Comparison of ENCODE assay signal across 24 mouse cellular contexts in genomic region chr5:122026771-122027170, GRCm38 (mm10). TPM values are rescaled to one million over a fixed set of nuclear protein-coding genes. Genes with fewer than 3 reads are reported as not detected.
DNase-seq lines count a peak whose midpoint lies in the region; ATAC-seq and TF ChIP-seq lines count a peak whose summit lies in the region.
"Had no signal": no experiment of that assay in that cellular context is flagged by ENCODE, and none has a peak within 500 bp of the region (broad histone marks: within the 10 kb centered on the region; RNA-seq: fewer than 3 reads in every experiment).

No protein-coding gene starts in this region.

- peaks cover 33% of the 10 kb centered on the region for H3K4me1 ChIP-seq in E14TG2a.4 (replicated peaks; ENCODE audit: low read depth, low read length)
- H3K4me1 ChIP-seq in liver, postnatal 0 days (ENCODE audit: insufficient read depth): peaks cover 9% of the 10 kb centered on the region
- H3K4me1 ChIP-seq: megakaryocyte, embryonic 14.5 days had no signal

- peak overlapping the region; percentile 29; the same call in 1 of the 2 replicates for H3K4me3 ChIP-seq in E14TG2a.4 (replicated peaks; ENCODE audit: low read length)
- peak overlapping the region; percentile 20; the same call in 1 of the 2 replicates for H3K4me3 ChIP-seq in liver, postnatal 0 days (ENCODE audit: low read depth, low read length)
- H3K4me3 ChIP-seq: erythroblast, embryonic 14.5 days; heart, adult 2 months; heart, embryonic 15.5 days; megakaryocyte, embryonic 14.5 days; midbrain, embryonic 15.5 days; myocyte had no signal

- intact Hi-C loops in left cerebral cortex, postnatal 14 days (cut with DNase I): no loop called here

- no peak overlapping the region; the same call in 1 of the 2 replicates for H3K9ac ChIP-seq in liver, postnatal 0 days (replicated peaks)
- H3K9ac ChIP-seq: heart, embryonic 15.5 days; midbrain, embryonic 15.5 days had no signal

- TF ChIP-seq CTCF in E14TG2a.4 (conservative IDR thresholded peaks at IDR 0.05; ENCODE audit: low read length): no peak
- no peak for TF ChIP-seq CTCF in liver, postnatal 0 days (IDR thresholded peaks at IDR 0.05; ENCODE audit: low read depth)

- 38% methylated on average over 9 of the region's 9 CpGs for WGBS in liver, postnatal 0 days (ENCODE audit: insufficient replicate concordance)

- H3K36me3 ChIP-seq in E14TG2a.4 (ENCODE audit: insufficient read depth, low read length): no peaks in the 10 kb centered on the region
- no peaks in the 10 kb centered on the region for H3K36me3 ChIP-seq in liver, postnatal 0 days (replicated peaks; ENCODE audit: insufficient read depth, low read length)
- H3K36me3 ChIP-seq: heart, embryonic 15.5 days; midbrain, embryonic 15.5 days had no signal

- TF ChIP-seq EP300 in liver, postnatal 0 days (IDR thresholded peaks at IDR 0.05; ENCODE audit: low read depth): 0 out of 2 replicates have a peak, but pooled peaks have one; percentile 13

- no peaks in the 10 kb centered on the region; the same call in 1 of the 2 replicates for H3K27me3 ChIP-seq in E14TG2a.4 (ENCODE audit: insufficient read depth, low read length)
- no peaks in the 10 kb centered on the region for H3K27me3 ChIP-seq in liver, postnatal 0 days (ENCODE audit: insufficient read depth, low read length)
- H3K27me3 ChIP-seq: heart, embryonic 15.5 days; midbrain, embryonic 15.5 days had no signal

- DNase-seq in ZHBTc4 (ENCODE audit: low read depth, low spot score): peak; percentile 67
- peak; percentile 57 for DNase-seq in liver, postnatal 0 days
- peak; percentile 80 for DNase-seq in lung, postnatal 25 days (ENCODE audit: low spot score)
- DNase-seq in left cerebral cortex, postnatal 14 days (ENCODE audit: low spot score in 2 of 2): no peak
- no peak for DNase-seq in adrenal gland, postnatal 36 days
- DNase-seq in ovary, postnatal 36 days (ENCODE audit: low spot score): no peak
- DNase-seq: cerebellum, adult 2 months; gastrocnemius, postnatal 25 days; heart, adult 2 months; heart, postnatal 4 days; kidney, adult 11 months; right cerebral cortex, postnatal 14 days; spleen, adult 18-20 months; thymus, adult 2 months had no signal

- peak overlapping the region; percentile 59 for H3K4me2 ChIP-seq in liver, postnatal 0 days (ENCODE audit: low read depth, low read length)
- H3K4me2 ChIP-seq: heart, embryonic 15.5 days; midbrain, embryonic 15.5 days had no signal

- peaks cover 8% of the 10 kb centered on the region for H3K9me3 ChIP-seq in E14TG2a.4 (ENCODE audit: low read length)
- H3K9me3 ChIP-seq in liver, postnatal 0 days (ENCODE audit: low read length): peaks cover 4% of the 10 kb centered on the region
- H3K9me3 ChIP-seq: heart, embryonic 15.5 days; midbrain, embryonic 15.5 days had no signal

- peak overlapping the region; percentile 93 for H3K27ac ChIP-seq in liver, postnatal 0 days (ENCODE audit: low read depth)
- H3K27ac ChIP-seq: heart, adult 2 months; heart, embryonic 15.5 days; kidney, postnatal 0 days; midbrain, embryonic 15.5 days had no signal

- ATAC-seq in liver, postnatal 0 days: peak; percentile 83
- ATAC-seq: forebrain, embryonic 14.5 days; hindbrain, embryonic 16.5 days; midbrain, embryonic 15.5 days had no signal

RNA-seq across cellular contexts. Expression of gene Cux2, which starts 23.1 kb away (rescaled TPM):
- polyA plus RNA-seq in liver, postnatal 0 days (2015; fragmentation: Nextera tagmentation; extraction: Ambion mirVana): 3.5 and 3.6 TPM in 2 replicates
- total RNA-seq in left cerebral cortex, postnatal 14 days (2021): 100 to 1,000 TPM; 204 to 256 TPM
- 10 to 100 TPM; 18.6 to 20.9 TPM for total RNA-seq in adrenal gland, postnatal 36 days (2021)
- total RNA-seq: common myeloid progenitor, adult 5-6 weeks had no signal

Comparison
In these comparisons a context has a peak if more than half of its experiments do, and no peak if none do; other contexts are left out.
1. DNase-seq: peak in ZHBTc4 (single experiment), liver, postnatal 0 days (single experiment) and lung, postnatal 25 days (single experiment); none in left cerebral cortex, postnatal 14 days (0 of 2), adrenal gland, postnatal 36 days (0 of 2) and ovary, postnatal 36 days (single experiment).
2. RNA of gene Cux2, which starts 23.1 kb away (total RNA-seq): 204 to 256 TPM in left cerebral cortex, postnatal 14 days; 18.6 to 20.9 TPM in adrenal gland, postnatal 36 days; every median in the first group is over 4 times any median in the second.